Mouse (Mus musculus): ENCODE data around the gene Nup210.
A peak's percentile ranks its signal among the peaks of the same experiment; 100 is the strongest.

The Nup210 gene

GRCm38 (mm10) chr6:90987561-90988298 is 128.9 kb downstream of the Nup210 start:
- DNase-seq (ENCODE audit: low read depth in 2 of 2, low spot score in 2 of 2) = peak; percentile 3 to 6

GRCm38 (mm10) chr6:90984101-90984500 is 132.5 kb downstream of the Nup210 start:
- no peak for DNase-seq (ENCODE audit: low read depth in 2 of 2, low spot score in 2 of 2)

- DNase-seq (ENCODE audit: low read depth in 2 of 2, low spot score in 2 of 2) = no peak
Observed at GRCm38 (mm10) chr6:90974279-90974678, 142.3 kb downstream of the Nup210 start.

- DNase-seq (ENCODE audit: low read depth in 2 of 2, low spot score in 2 of 2) = no peak
Observed at GRCm38 (mm10) chr6:90969341-90969871, 147.2 kb downstream of the Nup210 start.

All from CD8-positive naive resting alpha-beta T cell, adult 2 months (primary cell).